ENCODE assay signal across 8 mouse cellular contexts in genomic region chr19:5690343-5690735, GRCm38 (mm10). TPM values are rescaled to one million over a fixed set of nuclear protein-coding genes. Genes with fewer than 3 reads are reported as not detected.
DNase-seq lines count a peak whose midpoint lies in the region; ATAC-seq and TF ChIP-seq lines count a peak whose summit lies in the region.

No protein-coding gene starts in this region.

- no peaks in the 10 kb centered on the region for H3K27me3 ChIP-seq in kidney, embryonic 14.5 days (ENCODE audit: control insufficient read depth, insufficient read depth, low read length)
- H3K27me3 ChIP-seq in heart, embryonic 14.5 days (ENCODE audit: control insufficient read depth, insufficient read depth, low read length): no peaks in the 10 kb centered on the region
- no peaks in the 10 kb centered on the region for H3K27me3 ChIP-seq in liver, embryonic 13.5 days
- H3K27me3 ChIP-seq in stomach, postnatal 0 days (ENCODE audit: control insufficient read depth, insufficient read depth, low read length): no peaks in the 10 kb centered on the region

- peaks cover 55% of the 10 kb centered on the region for H3K36me3 ChIP-seq in kidney, embryonic 14.5 days (ENCODE audit: control insufficient read depth, insufficient read depth, low read length)
- H3K36me3 ChIP-seq in heart, embryonic 14.5 days (ENCODE audit: control insufficient read depth, insufficient read depth, low read length): peaks cover 59% of the 10 kb centered on the region
- peaks cover 66% of the 10 kb centered on the region for H3K36me3 ChIP-seq in liver, embryonic 13.5 days
- peaks cover 18% of the 10 kb centered on the region for H3K36me3 ChIP-seq in stomach, postnatal 0 days (ENCODE audit: control insufficient read depth, insufficient read depth, low read length)

- peak overlapping the region; percentile 95 for H3K4me2 ChIP-seq in kidney, embryonic 14.5 days (replicated peaks; ENCODE audit: low read depth, low read length)
- peak overlapping the region; percentile 100 for H3K4me2 ChIP-seq in heart, embryonic 14.5 days (ENCODE audit: low read length)
- H3K4me2 ChIP-seq in liver, embryonic 13.5 days: peak overlapping the region; percentile 99
- peak overlapping the region; percentile 94 for H3K4me2 ChIP-seq in stomach, postnatal 0 days (replicated peaks; ENCODE audit: low read depth)

- peaks cover 40% of the 10 kb centered on the region for H3K4me1 ChIP-seq in kidney, embryonic 14.5 days (ENCODE audit: control insufficient read depth, insufficient read depth, low read length)
- H3K4me1 ChIP-seq in brown adipose tissue, adult 24 weeks (ENCODE audit: control insufficient read depth, insufficient read depth, insufficient read length, low read length): peaks cover 4% of the 10 kb centered on the region
- H3K4me1 ChIP-seq in heart, embryonic 14.5 days (ENCODE audit: control insufficient read depth in 2 of 2, insufficient read depth in 2 of 2, low read length in 2 of 2): peaks cover 16 to 48% of the 10 kb centered on the region in 2 experiments
- H3K4me1 ChIP-seq in liver, embryonic 13.5 days (replicated peaks): peaks cover 75% of the 10 kb centered on the region
- no peaks in the 10 kb centered on the region; the same call in none of the 2 replicates for H3K4me1 ChIP-seq in stomach, postnatal 0 days (replicated peaks; ENCODE audit: control insufficient read depth, insufficient read depth)

- no peak for TF ChIP-seq EP300 in stomach, postnatal 0 days (optimal IDR thresholded peaks at IDR 0.05)

- TF ChIP-seq CTCF in stomach, postnatal 0 days (IDR thresholded peaks at IDR 0.05; ENCODE audit: low read depth): no peak

- no peaks in the 10 kb centered on the region for H3K9me3 ChIP-seq in kidney, embryonic 14.5 days (ENCODE audit: control insufficient read depth, low read length)
- H3K9me3 ChIP-seq in heart, embryonic 14.5 days (ENCODE audit: control insufficient read depth, low read length): no peaks in the 10 kb centered on the region
- H3K9me3 ChIP-seq in liver, embryonic 13.5 days (replicated peaks): no peaks in the 10 kb centered on the region
- no peaks in the 10 kb centered on the region for H3K9me3 ChIP-seq in stomach, postnatal 0 days (ENCODE audit: control insufficient read depth, low read length)

- H3K27ac ChIP-seq in kidney, embryonic 14.5 days (ENCODE audit: low read depth, low read length): peak overlapping the region; percentile 78
- peak overlapping the region; percentile 93 for H3K27ac ChIP-seq in brown adipose tissue, adult 24 weeks (replicated peaks; ENCODE audit: low read depth, low read length)
- peak overlapping the region; percentile 87 to 95; a peak in 3 of 4 replicates for H3K27ac ChIP-seq in heart, embryonic 14.5 days (replicated peaks in 1 of 2; ENCODE audit: control insufficient read depth in 1 of 2, insufficient read depth in 1 of 2, low read depth in 2 of 2, low read length in 2 of 2)
- H3K27ac ChIP-seq in liver, embryonic 13.5 days: peak overlapping the region; percentile 93
- H3K27ac ChIP-seq in stomach, postnatal 0 days (replicated peaks): peak overlapping the region; percentile 96

- WGBS in kidney, embryonic 14.5 days: 58% methylated on average over 15 of the region's 15 CpGs
- 51% methylated on average over 15 of the region's 15 CpGs for WGBS in heart, embryonic 14.5 days
- 44% methylated on average over 15 of the region's 15 CpGs for WGBS in liver, embryonic 13.5 days (ENCODE audit: insufficient replicate concordance)
- 46% methylated on average over 14 of the region's 15 CpGs for WGBS in stomach, postnatal 0 days

- H3K9ac ChIP-seq in kidney, embryonic 14.5 days (ENCODE audit: low read depth, low read length): peak overlapping the region; percentile 87
- H3K9ac ChIP-seq in heart, embryonic 14.5 days (ENCODE audit: low read length): peak overlapping the region; percentile 85
- H3K9ac ChIP-seq in liver, embryonic 13.5 days: peak overlapping the region; percentile 94
- peak overlapping the region; percentile 88 for H3K9ac ChIP-seq in stomach, postnatal 0 days (ENCODE audit: low read length)

- ATAC-seq in kidney, embryonic 14.5 days (ENCODE audit: low FRiP score, low TSS enrichment): no peak
- no peak for ATAC-seq in heart, embryonic 14.5 days (ENCODE audit: insufficient number of reproducible peaks, insufficient read depth, low FRiP score, low read depth)
- no peak for ATAC-seq in liver, embryonic 13.5 days (ENCODE audit: low read depth)
- no peak for ATAC-seq in stomach, postnatal 0 days (ENCODE audit: low FRiP score, low TSS enrichment)

- no peak for DNase-seq in kidney, adult 18-20 months
- DNase-seq in liver, embryonic 13.5 days: no peak
- DNase-seq in stomach, postnatal 0 days (ENCODE audit: low spot score): no peak
- DNase-seq in urinary bladder, adult 18-20 months (ENCODE audit: low spot score in 2 of 2): no peak
- no peak for DNase-seq in ovary, postnatal 10 days (ENCODE audit: low spot score)

- H3K4me3 ChIP-seq in kidney, embryonic 14.5 days (ENCODE audit: low read length): peak overlapping the region; percentile 96
- H3K4me3 ChIP-seq in brown adipose tissue, adult 24 weeks (ENCODE audit: insufficient read depth, low read depth, low read length): peak overlapping the region; percentile 92
- H3K4me3 ChIP-seq in heart, embryonic 14.5 days (ENCODE audit: control insufficient read depth in 1 of 2, insufficient read depth in 1 of 2, low read depth in 1 of 2, low read length in 2 of 2): peak overlapping the region; percentile 52 to 95
- H3K4me3 ChIP-seq in liver, embryonic 13.5 days (replicated peaks): peak overlapping the region; percentile 79
- H3K4me3 ChIP-seq in stomach, postnatal 0 days (ENCODE audit: low read depth, low read length): peak overlapping the region; percentile 81

RNA-seq across cellular contexts. Expression of gene Pcnx3, which starts 1.6 kb away (rescaled TPM):
- polyA plus RNA-seq in kidney, embryonic 14.5 days (2014; fragmentation: Nextera tagmentation; extraction: Ambion mirVana): 31.2 and 35.4 TPM in 2 replicates
- 19.6 and 26.2 TPM in 2 replicates for polyA plus RNA-seq in brown adipose tissue, adult 24 weeks (2012; ENCODE audit: insufficient read depth, insufficient read length, missing spikeins)
- 15.3 and 17.3 TPM in 2 replicates for polyA plus RNA-seq in heart, embryonic 14.5 days (2014; fragmentation: Nextera tagmentation; extraction: Ambion mirVana)
- 9.1 and 10.1 TPM in 2 replicates for polyA plus RNA-seq in liver, embryonic 13.5 days (2015; fragmentation: Nextera tagmentation; extraction: Ambion mirVana)
- polyA plus RNA-seq in stomach, postnatal 0 days (2015; fragmentation: Nextera tagmentation; extraction: Ambion mirVana): 6.5 and 7.9 TPM in 2 replicates

RNA-seq across cellular contexts. Expression of gene Map3k11, which starts 1.8 kb away (rescaled TPM):
- 26.8 and 33.6 TPM in 2 replicates for polyA plus RNA-seq in kidney, embryonic 14.5 days (2014; fragmentation: Nextera tagmentation; extraction: Ambion mirVana)
- polyA plus RNA-seq in brown adipose tissue, adult 24 weeks (2012; ENCODE audit: insufficient read depth, insufficient read length, missing spikeins): 14.9 and 24.5 TPM in 2 replicates
- polyA plus RNA-seq in heart, embryonic 14.5 days (2014; fragmentation: Nextera tagmentation; extraction: Ambion mirVana): 16.7 and 22.4 TPM in 2 replicates
- 13.8 and 15.9 TPM in 2 replicates for polyA plus RNA-seq in liver, embryonic 13.5 days (2015; fragmentation: Nextera tagmentation; extraction: Ambion mirVana)
- polyA plus RNA-seq in stomach, postnatal 0 days (2015; fragmentation: Nextera tagmentation; extraction: Ambion mirVana): 14.0 and 16.5 TPM in 2 replicates

RNA-seq across cellular contexts. Expression of gene Kcnk7, which starts 13.8 kb away (rescaled TPM):
- 0.39 and 0.42 TPM in 2 replicates for polyA plus RNA-seq in kidney, embryonic 14.5 days (2014; fragmentation: Nextera tagmentation; extraction: Ambion mirVana)
- not detected in 2 replicates for polyA plus RNA-seq in brown adipose tissue, adult 24 weeks (2012; ENCODE audit: insufficient read depth, insufficient read length, missing spikeins)
- polyA plus RNA-seq in heart, embryonic 14.5 days (2014; fragmentation: Nextera tagmentation; extraction: Ambion mirVana): 0.26 and 0.27 TPM in 2 replicates
- 0.21 and 0.46 TPM in 2 replicates for polyA plus RNA-seq in liver, embryonic 13.5 days (2015; fragmentation: Nextera tagmentation; extraction: Ambion mirVana)
- polyA plus RNA-seq in stomach, postnatal 0 days (2015; fragmentation: Nextera tagmentation; extraction: Ambion mirVana): 8.4 and 9.5 TPM in 2 replicates

RNA-seq across cellular contexts. Expression of gene Sipa1, which starts 26.8 kb away (rescaled TPM):
- 17.4 and 26.8 TPM in 2 replicates for polyA plus RNA-seq in kidney, embryonic 14.5 days (2014; fragmentation: Nextera tagmentation; extraction: Ambion mirVana)
- 10.0 and 11.6 TPM in 2 replicates for polyA plus RNA-seq in brown adipose tissue, adult 24 weeks (2012; ENCODE audit: insufficient read depth, insufficient read length, missing spikeins)
- 16.7 and 17.2 TPM in 2 replicates for polyA plus RNA-seq in heart, embryonic 14.5 days (2014; fragmentation: Nextera tagmentation; extraction: Ambion mirVana)
- 23.3 and 24.6 TPM in 2 replicates for polyA plus RNA-seq in liver, embryonic 13.5 days (2015; fragmentation: Nextera tagmentation; extraction: Ambion mirVana)
- 8.0 and 11.5 TPM in 2 replicates for polyA plus RNA-seq in stomach, postnatal 0 days (2015; fragmentation: Nextera tagmentation; extraction: Ambion mirVana)

RNA-seq across cellular contexts. Expression of gene Ehbp1l1, which starts 35.8 kb away (rescaled TPM):
- polyA plus RNA-seq in kidney, embryonic 14.5 days (2014; fragmentation: Nextera tagmentation; extraction: Ambion mirVana): 8.8 and 11.5 TPM in 2 replicates
- 45.3 and 47.1 TPM in 2 replicates for polyA plus RNA-seq in brown adipose tissue, adult 24 weeks (2012; ENCODE audit: insufficient read depth, insufficient read length, missing spikeins)
- 66.5 and 67.1 TPM in 2 replicates for polyA plus RNA-seq in heart, embryonic 14.5 days (2014; fragmentation: Nextera tagmentation; extraction: Ambion mirVana)
- polyA plus RNA-seq in liver, embryonic 13.5 days (2015; fragmentation: Nextera tagmentation; extraction: Ambion mirVana): 105 and 111 TPM in 2 replicates
- polyA plus RNA-seq in stomach, postnatal 0 days (2015; fragmentation: Nextera tagmentation; extraction: Ambion mirVana): 28.0 and 29.5 TPM in 2 replicates
